Mouse (Mus musculus): ENCODE results near the gene Fcna. TPM values are rescaled to one million over a fixed set of nuclear protein-coding genes. Genes with fewer than 3 reads are reported as not detected.

The Fcna gene
- polyA plus RNA-seq, 1 experiment from 2014 or later: 1.2 TPM

GRCm38 (mm10) chr2:25582466-25583119, 45.2 kb downstream of the Fcna start:
- no peak overlapping the region for H3K9ac ChIP-seq
- peaks cover 38% of the 10 kb centered on the region for H3K27me3 ChIP-seq
- no peaks in the 10 kb centered on the region for H3K9me3 ChIP-seq (replicated peaks)
- no peak overlapping the region for H3K4me3 ChIP-seq
- H3K4me2 ChIP-seq: no peak overlapping the region
- peaks cover 44% of the 10 kb centered on the region for H3K4me1 ChIP-seq
- 54% methylated on average over 12 of the region's 12 CpGs for WGBS
- no peak overlapping the region for H3K27ac ChIP-seq
- H3K36me3 ChIP-seq (ENCODE audit: poor library complexity, severe bottlenecking): peaks cover 44% of the 10 kb centered on the region
- ATAC-seq: 0 out of 2 replicates have a peak, but pooled peaks have one; percentile 6

- WGBS: 35% methylated on average over 6 of the region's 6 CpGs
- Histone ChIP-seq H3K27me3 (peaks cover 45% of the 10 kb centered on the region), H3K27ac (no peak overlapping the region), H3K9me3 (replicated peaks) (no peaks in the 10 kb centered on the region), H3K36me3 (ENCODE audit: poor library complexity, severe bottlenecking) (peaks cover 37% of the 10 kb centered on the region), H3K4me2 (peak overlapping the region; percentile 69), H3K4me3 (no peak overlapping the region; the same call in 1 of the 2 replicates), H3K9ac (no peak overlapping the region), H3K4me1 (peaks cover 50% of the 10 kb centered on the region)
- 0 out of 2 replicates have a peak, but pooled peaks have one; percentile 1 for ATAC-seq
Observed at GRCm38 (mm10) chr2:25581901-25582301, 45.9 kb downstream of the Fcna start.

DNA sequence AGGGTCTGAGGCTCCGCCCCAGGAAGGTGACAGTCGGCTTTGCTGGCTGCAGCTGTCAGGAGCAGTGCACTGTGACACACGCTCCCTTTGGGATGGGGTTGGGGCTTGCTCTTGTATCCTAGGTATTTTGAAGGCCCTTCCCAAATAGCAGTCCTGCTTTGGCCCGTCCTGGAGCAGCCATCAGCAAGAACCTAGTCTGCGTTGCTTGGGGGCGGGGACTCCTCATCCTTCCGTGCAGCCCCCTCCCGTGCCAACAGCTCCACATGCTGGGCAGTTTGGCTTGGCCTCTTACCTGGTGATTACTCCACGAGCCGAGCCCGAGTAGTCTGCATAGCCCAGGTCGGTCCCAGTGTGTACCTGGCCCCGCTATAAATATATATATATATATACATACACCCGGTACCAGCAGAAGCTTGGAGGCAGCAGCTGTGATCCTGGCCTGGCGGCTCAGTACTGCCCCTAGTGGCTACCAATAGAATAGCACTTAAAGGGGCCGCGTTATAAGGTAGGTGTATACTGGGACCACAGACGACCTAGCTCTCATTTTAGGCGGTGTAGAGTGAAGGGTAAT, 46.5 kb downstream of the Fcna start, which contains the start of gene Ajm1:
Gene Ajm1, minus strand, starts transcription at position 464 of the 571 bp plus-strand sequence.
- H3K4me3 ChIP-seq: peak within 1 kb of the TSS; percentile 42
- H3K27me3 ChIP-seq: peaks cover 50% of the 10 kb centered on the region
- WGBS: 6% methylated on average over 19 of the region's 19 CpGs
- H3K27ac ChIP-seq: no peak within 1 kb of the TSS
- peak; percentile 75 for ATAC-seq
- peak within 1 kb of the TSS; percentile 69 for H3K4me2 ChIP-seq
- H3K9me3 ChIP-seq (replicated peaks): no peaks in the 10 kb centered on the region
- H3K9ac ChIP-seq: peak within 1 kb of the TSS; percentile 59
- peaks cover 52% of the 10 kb centered on the region for H3K4me1 ChIP-seq
- H3K36me3 ChIP-seq (ENCODE audit: poor library complexity, severe bottlenecking): peaks cover 32% of the 10 kb centered on the region

- Histone ChIP-seq H3K4me3 (peak overlapping the region; percentile 42; the same call in 1 of the 2 replicates), H3K4me1 (peaks cover 56% of the 10 kb centered on the region)
- 0 out of 2 replicates have a peak, but pooled peaks have one; percentile 3 for ATAC-seq
Observed at GRCm38 (mm10) chr2:25580621-25581101, 47.2 kb downstream of the Fcna start.

GRCm38 (mm10) chr2:25579737-25580460, 47.9 kb downstream of the Fcna start:
- ATAC-seq: no peak
- no peaks in the 10 kb centered on the region for H3K9me3 ChIP-seq (replicated peaks)
- peaks cover 18% of the 10 kb centered on the region for H3K36me3 ChIP-seq (ENCODE audit: poor library complexity, severe bottlenecking)
- H3K9ac ChIP-seq: no peak overlapping the region
- WGBS: 7% methylated on average over 27 of the region's 27 CpGs
- H3K4me1 ChIP-seq: peaks cover 60% of the 10 kb centered on the region
- peak overlapping the region; percentile 39 for H3K4me2 ChIP-seq
- peak overlapping the region; percentile 19 for H3K4me3 ChIP-seq
- peaks cover 59% of the 10 kb centered on the region for H3K27me3 ChIP-seq
- no peak overlapping the region for H3K27ac ChIP-seq

More at GRCm38 (mm10) chr2:25580621-25581101, 47.2 kb downstream of the Fcna start:
- Histone ChIP-seq H3K9me3 (replicated peaks) (no peaks in the 10 kb centered on the region), H3K27me3 (peaks cover 57% of the 10 kb centered on the region), H3K27ac (no peak overlapping the region), H3K36me3 (ENCODE audit: poor library complexity, severe bottlenecking) (peaks cover 26% of the 10 kb centered on the region), H3K4me2 (peak overlapping the region; percentile 69), H3K9ac (peak overlapping the region; percentile 59; the same call in 1 of the 2 replicates)
- 52% methylated on average over 5 of the region's 6 CpGs for WGBS

- Histone ChIP-seq H3K9ac (no peak overlapping the region), H3K4me3 (peak overlapping the region; percentile 19)
- ATAC-seq: no peak
Observed at GRCm38 (mm10) chr2:25578796-25579736, 48.8 kb downstream of the Fcna start.

DNA sequence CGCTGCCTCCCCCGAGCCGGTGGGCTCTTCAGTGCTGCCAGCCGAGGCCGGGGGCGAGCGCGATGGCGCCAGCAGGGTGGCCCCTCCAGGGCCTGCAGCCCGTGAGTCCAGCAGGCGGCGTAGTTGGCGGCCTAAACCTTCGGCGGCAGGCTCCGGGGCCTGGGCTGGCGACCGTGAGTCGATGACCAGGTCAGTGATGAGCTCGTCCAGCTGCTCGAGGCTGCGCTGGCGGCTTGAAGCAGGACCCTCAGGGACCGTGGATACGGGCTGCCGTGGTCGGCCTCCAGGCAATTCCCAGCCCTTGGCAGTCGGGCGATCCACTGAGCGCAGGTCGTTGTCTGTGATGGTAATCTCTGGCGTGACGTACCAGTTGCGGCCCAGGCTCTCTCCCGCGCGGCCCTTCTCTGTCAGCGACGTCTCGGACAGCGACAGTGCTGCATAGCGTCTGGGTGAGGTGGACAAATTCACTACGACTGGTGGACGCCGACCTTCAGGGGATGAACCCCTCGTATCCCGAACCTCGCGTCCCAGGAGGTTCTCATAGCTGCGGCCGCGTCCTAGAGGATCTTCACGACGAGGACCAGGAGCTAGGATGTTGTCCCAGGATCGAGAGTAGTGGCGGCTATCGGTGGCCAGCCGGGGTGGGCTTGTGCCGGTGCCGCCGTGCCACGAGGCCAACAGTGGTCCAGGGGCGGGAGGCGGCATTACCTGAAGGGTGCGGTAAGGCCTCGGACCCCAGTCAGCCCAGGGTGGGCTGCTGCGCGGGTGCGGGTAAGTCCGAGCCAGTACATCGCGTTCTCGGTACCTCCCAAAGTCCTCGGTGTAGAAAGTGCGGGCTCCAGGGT, 49.7 kb downstream of the Fcna start:
- no peak for ATAC-seq
- H3K4me3 ChIP-seq: peak overlapping the region; percentile 27
- H3K27me3 ChIP-seq: peaks cover 59% of the 10 kb centered on the region
- 4% methylated on average over 75 of the region's 75 CpGs for WGBS
- H3K4me2 ChIP-seq: peak overlapping the region; percentile 49
- peaks cover under 1% of the 10 kb centered on the region for H3K36me3 ChIP-seq (ENCODE audit: poor library complexity, severe bottlenecking)
- no peak overlapping the region for H3K27ac ChIP-seq
- H3K4me1 ChIP-seq: peaks cover 71% of the 10 kb centered on the region
- H3K9ac ChIP-seq: 0 out of 2 replicates have a peak overlapping the region, but pooled peaks have one; percentile 30
- H3K9me3 ChIP-seq (replicated peaks): no peaks in the 10 kb centered on the region

More at GRCm38 (mm10) chr2:25578796-25579736, 48.8 kb downstream of the Fcna start:
- Histone ChIP-seq H3K27me3 (peaks cover 59% of the 10 kb centered on the region), H3K4me2 (peak overlapping the region; percentile 39), H3K9me3 (replicated peaks) (no peaks in the 10 kb centered on the region), H3K4me1 (peaks cover 62% of the 10 kb centered on the region), H3K27ac (no peak overlapping the region), H3K36me3 (ENCODE audit: poor library complexity, severe bottlenecking) (peaks cover 10% of the 10 kb centered on the region)
- WGBS: 5% methylated on average over 77 of the region's 77 CpGs

- Histone ChIP-seq H3K4me2 (peak overlapping the region; percentile 49), H3K36me3 (ENCODE audit: poor library complexity, severe bottlenecking) (no peaks in the 10 kb centered on the region), H3K4me3 (peak overlapping the region; percentile 27), H3K27ac (no peak overlapping the region), H3K9me3 (replicated peaks) (no peaks in the 10 kb centered on the region), H3K4me1 (peaks cover 73% of the 10 kb centered on the region), H3K27me3 (peaks cover 59% of the 10 kb centered on the region), H3K9ac (0 out of 2 replicates have a peak overlapping the region, but pooled peaks have one; percentile 30)
- ATAC-seq: no peak
- 16% methylated on average over 92 of the region's 92 CpGs for WGBS
Observed at GRCm38 (mm10) chr2:25576965-25577891, 50.6 kb downstream of the Fcna start.

GRCm38 (mm10) chr2:25576028-25576850, 51.6 kb downstream of the Fcna start:
- 65% methylated on average over 16 of the region's 16 CpGs for WGBS
- no peaks in the 10 kb centered on the region for H3K9me3 ChIP-seq (replicated peaks)
- H3K4me2 ChIP-seq: peak overlapping the region; percentile 92
- ATAC-seq: no peak
- peaks cover 65% of the 10 kb centered on the region for H3K4me1 ChIP-seq
- H3K27me3 ChIP-seq: peaks cover 57% of the 10 kb centered on the region
- no peak overlapping the region for H3K27ac ChIP-seq
- peak overlapping the region; percentile 71; the same call in 1 of the 2 replicates for H3K9ac ChIP-seq
- peaks cover 9% of the 10 kb centered on the region for H3K36me3 ChIP-seq (ENCODE audit: poor library complexity, severe bottlenecking)
- H3K4me3 ChIP-seq: 0 out of 2 replicates have a peak overlapping the region, but pooled peaks have one; percentile 54

Data from forebrain, embryonic 13.5 days (tissue).